Comparison of ENCODE assay signal across 9 mouse cellular contexts in the genomic region with DNA sequence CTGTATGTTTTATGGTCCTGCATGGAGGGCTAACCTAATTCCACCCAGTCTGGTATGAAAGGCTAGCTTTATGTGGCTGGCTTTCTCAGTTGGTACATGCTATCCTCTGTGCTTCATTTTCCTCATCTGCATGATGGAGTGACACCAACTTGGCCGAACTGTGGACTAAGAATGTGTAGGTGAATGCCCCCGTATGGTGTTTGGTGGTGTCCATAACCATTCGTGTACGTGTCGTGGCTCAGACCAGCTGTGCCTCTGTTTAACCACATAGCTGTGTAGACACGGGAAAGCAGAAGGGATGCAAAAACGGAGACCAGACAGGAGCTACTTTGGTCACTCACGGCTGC. TPM values are rescaled to one million over a fixed set of nuclear protein-coding genes. Genes with fewer than 3 reads are reported as not detected.
DNase-seq lines count a peak whose midpoint lies in the region; ATAC-seq and TF ChIP-seq lines count a peak whose summit lies in the region.
"Not testable (repeated sequence)": the region's sequence is repeated elsewhere in the genome, so short reads cannot be mapped to it uniquely, and the experiment has no call there.
"Had no signal": no experiment of that assay in that cellular context is flagged by ENCODE, and none has a peak within 500 bp of the region (broad histone marks: within the 10 kb centered on the region; RNA-seq: fewer than 3 reads in every experiment).

No protein-coding gene starts in this region.

- H3K9ac ChIP-seq in embryonic facial prominence, embryonic 13.5 days; kidney, embryonic 16.5 days (replicated peaks; ENCODE audit: low read length); midbrain, embryonic 11.5 days (ENCODE audit: low read length); neural tube, embryonic 15.5 days (replicated peaks): not testable (repeated sequence)
- peak overlapping the region; percentile 58; the same call in 1 of the 2 replicates for H3K9ac ChIP-seq in forebrain, postnatal 0 days
- peak overlapping the region; percentile 23; the same call in 1 of the 2 replicates for H3K9ac ChIP-seq in hindbrain, embryonic 12.5 days
- H3K9ac ChIP-seq in liver, embryonic 13.5 days, result peak overlapping the region; percentile 73; the same call in 1 of the 2 replicates

- H3K4me2 ChIP-seq in embryonic facial prominence, embryonic 13.5 days, result peak overlapping the region; percentile 65
- H3K4me2 ChIP-seq in forebrain, postnatal 0 days (ENCODE audit: low read depth), result peak overlapping the region; percentile 61
- peak overlapping the region; percentile 62 for H3K4me2 ChIP-seq in hindbrain, embryonic 12.5 days (replicated peaks)
- peak overlapping the region; percentile 61 for H3K4me2 ChIP-seq in kidney, embryonic 16.5 days (replicated peaks; ENCODE audit: low read depth, low read length)
- peak overlapping the region; percentile 87 for H3K4me2 ChIP-seq in liver, embryonic 13.5 days
- H3K4me2 ChIP-seq in midbrain, embryonic 11.5 days, result peak overlapping the region; percentile 51
- H3K4me2 ChIP-seq in neural tube, embryonic 15.5 days, result peak overlapping the region; percentile 67

- not testable (repeated sequence) for TF ChIP-seq CTCF in forebrain, postnatal 0 days (IDR thresholded peaks at IDR 0.05; ENCODE audit: low read depth)

- ATAC-seq in embryonic facial prominence, embryonic 13.5 days (ENCODE audit: insufficient number of reproducible peaks, insufficient read depth, low FRiP score, low TSS enrichment, low read depth); forebrain, postnatal 0 days; hindbrain, embryonic 12.5 days (ENCODE audit: low FRiP score); liver, embryonic 13.5 days (ENCODE audit: low read depth); midbrain, embryonic 11.5 days (ENCODE audit: low FRiP score): not testable (repeated sequence)
- peak; percentile 7; the same call in 1 of the 2 replicates for ATAC-seq in kidney, embryonic 16.5 days (ENCODE audit: low FRiP score, low TSS enrichment)
- peak; percentile 45; the same call in 1 of the 2 replicates for ATAC-seq in neural tube, embryonic 15.5 days (ENCODE audit: low FRiP score)

- not testable (repeated sequence) for H3K9me3 ChIP-seq in embryonic facial prominence, embryonic 13.5 days; forebrain, postnatal 0 days (ENCODE audit: low read length); hindbrain, embryonic 12.5 days (replicated peaks); kidney, embryonic 16.5 days (ENCODE audit: low read length); liver, embryonic 13.5 days (replicated peaks); midbrain, embryonic 11.5 days (ENCODE audit: control insufficient read depth, low read length); neural tube, embryonic 15.5 days (replicated peaks)

- no CpG with 5 or more reads among the region's 8 CpGs for WGBS in embryonic facial prominence, embryonic 13.5 days
- no CpG with 5 or more reads among the region's 8 CpGs for WGBS in forebrain, postnatal 0 days
- WGBS in hindbrain, embryonic 12.5 days, result no CpG with 5 or more reads among the region's 8 CpGs
- WGBS in kidney, embryonic 16.5 days, result no CpG with 5 or more reads among the region's 8 CpGs
- no CpG with 5 or more reads among the region's 8 CpGs for WGBS in liver, embryonic 13.5 days (ENCODE audit: insufficient replicate concordance)
- no CpG with 5 or more reads among the region's 8 CpGs for WGBS in midbrain, embryonic 11.5 days
- no CpG with 5 or more reads among the region's 8 CpGs for WGBS in neural tube, embryonic 15.5 days

- not testable (repeated sequence) for H3K27ac ChIP-seq in embryonic facial prominence, embryonic 13.5 days; forebrain, postnatal 0 days (ENCODE audit: low read depth, low read length); hindbrain, embryonic 12.5 days; kidney, embryonic 16.5 days (ENCODE audit: low read length); liver, embryonic 13.5 days; midbrain, embryonic 11.5 days (ENCODE audit: low read depth, low read length)
- H3K27ac ChIP-seq in neural tube, embryonic 15.5 days (replicated peaks), result peak overlapping the region; percentile 88; the same call in 1 of the 2 replicates

- H3K27me3 ChIP-seq in embryonic facial prominence, embryonic 13.5 days; forebrain, postnatal 0 days (ENCODE audit: insufficient read depth, low read length); hindbrain, embryonic 12.5 days; kidney, embryonic 16.5 days (ENCODE audit: insufficient read depth, low read length); liver, embryonic 13.5 days; midbrain, embryonic 11.5 days (ENCODE audit: control insufficient read depth, insufficient read depth, low read length); neural tube, embryonic 15.5 days (replicated peaks): not testable (repeated sequence)

- H3K4me1 ChIP-seq in embryonic facial prominence, embryonic 13.5 days; forebrain, postnatal 0 days (ENCODE audit: insufficient read depth); hindbrain, embryonic 12.5 days; kidney, embryonic 16.5 days (ENCODE audit: insufficient read depth, low read length); liver, embryonic 13.5 days (replicated peaks); midbrain, embryonic 11.5 days (ENCODE audit: control insufficient read depth, insufficient read depth, low read length); neural tube, embryonic 15.5 days: not testable (repeated sequence)

- not testable (repeated sequence) for H3K36me3 ChIP-seq in embryonic facial prominence, embryonic 13.5 days; forebrain, postnatal 0 days (ENCODE audit: insufficient read depth); hindbrain, embryonic 12.5 days; kidney, embryonic 16.5 days (ENCODE audit: insufficient read depth, low read length); liver, embryonic 13.5 days; midbrain, embryonic 11.5 days (ENCODE audit: control insufficient read depth, insufficient read depth, low read length); neural tube, embryonic 15.5 days

- not testable (repeated sequence) for DNase-seq in forebrain, postnatal 0 days; liver, embryonic 13.5 days; midbrain, embryonic 11.5 days (ENCODE audit: low spot score, missing footprints)

- H3K4me3 ChIP-seq in embryonic facial prominence, embryonic 13.5 days, result peak overlapping the region; percentile 55
- peak overlapping the region; percentile 49 for H3K4me3 ChIP-seq in forebrain, postnatal 0 days (ENCODE audit: low read depth, low read length)
- peak overlapping the region; percentile 52 for H3K4me3 ChIP-seq in hindbrain, embryonic 12.5 days
- peak overlapping the region; percentile 58 for H3K4me3 ChIP-seq in kidney, embryonic 16.5 days (ENCODE audit: low read length)
- H3K4me3 ChIP-seq in liver, embryonic 13.5 days (replicated peaks), result peak overlapping the region; percentile 69
- H3K4me3 ChIP-seq in midbrain, embryonic 11.5 days (ENCODE audit: low read depth, low read length), result peak overlapping the region; percentile 49
- peak overlapping the region; percentile 58 for H3K4me3 ChIP-seq in neural tube, embryonic 15.5 days (replicated peaks)

RNA-seq across cellular contexts. Expression of a gene that starts 0.9 kb away (rescaled TPM):
- 35.2 and 42.7 TPM in 2 replicates for polyA plus RNA-seq in embryonic facial prominence, embryonic 13.5 days (2015; fragmentation: Nextera tagmentation; extraction: Ambion mirVana)
- 34.3 and 41.5 TPM in 2 replicates for total RNA-seq in forebrain, postnatal 0 days (2014; rRNA removed)
- 50.0 and 60.2 TPM in 2 replicates for polyA plus RNA-seq in forebrain, postnatal 0 days (2015; fragmentation: Nextera tagmentation; extraction: Ambion mirVana)
- polyA plus RNA-seq in hindbrain, embryonic 12.5 days (2016; fragmentation: Nextera tagmentation; extraction: Ambion mirVana), result 45.4 and 45.7 TPM in 2 replicates
- 60.4 and 60.6 TPM in 2 replicates for polyA plus RNA-seq in kidney, embryonic 16.5 days (2015; fragmentation: Nextera tagmentation; extraction: Ambion mirVana)
- polyA plus RNA-seq in liver, embryonic 13.5 days (2015; fragmentation: Nextera tagmentation; extraction: Ambion mirVana), result 13.7 and 17.2 TPM in 2 replicates
- 45.7 and 48.2 TPM in 2 replicates for polyA plus RNA-seq in midbrain, embryonic 11.5 days (2014; fragmentation: Nextera tagmentation; extraction: Ambion mirVana)
- polyA plus RNA-seq in neural tube, embryonic 15.5 days (2015; fragmentation: Nextera tagmentation; extraction: Ambion mirVana), result 56.4 and 57.7 TPM in 2 replicates

RNA-seq across cellular contexts. Expression of a gene that starts 13.3 kb away (rescaled TPM):
- polyA plus RNA-seq in embryonic facial prominence, embryonic 13.5 days (2015; fragmentation: Nextera tagmentation; extraction: Ambion mirVana), result 49.7 and 50.8 TPM in 2 replicates
- 42.7 and 42.9 TPM in 2 replicates for total RNA-seq in forebrain, postnatal 0 days (2014; rRNA removed)
- polyA plus RNA-seq in forebrain, postnatal 0 days (2015; fragmentation: Nextera tagmentation; extraction: Ambion mirVana), result 35.5 and 46.2 TPM in 2 replicates
- 46.8 and 51.7 TPM in 2 replicates for polyA plus RNA-seq in hindbrain, embryonic 12.5 days (2016; fragmentation: Nextera tagmentation; extraction: Ambion mirVana)
- 58.2 and 59.7 TPM in 2 replicates for polyA plus RNA-seq in kidney, embryonic 16.5 days (2015; fragmentation: Nextera tagmentation; extraction: Ambion mirVana)
- 13.7 and 15.2 TPM in 2 replicates for polyA plus RNA-seq in liver, embryonic 13.5 days (2015; fragmentation: Nextera tagmentation; extraction: Ambion mirVana)
- polyA plus RNA-seq in midbrain, embryonic 11.5 days (2014; fragmentation: Nextera tagmentation; extraction: Ambion mirVana), result 56.2 and 60.5 TPM in 2 replicates
- 54.5 and 55.6 TPM in 2 replicates for polyA plus RNA-seq in neural tube, embryonic 15.5 days (2015; fragmentation: Nextera tagmentation; extraction: Ambion mirVana)

RNA-seq across cellular contexts. Expression of a gene that starts 22.8 kb away (rescaled TPM):
- 179 and 187 TPM in 2 replicates for polyA plus RNA-seq in embryonic facial prominence, embryonic 13.5 days (2015; fragmentation: Nextera tagmentation; extraction: Ambion mirVana)
- total RNA-seq in forebrain, postnatal 0 days (2014; rRNA removed), result 25.3 and 46.0 TPM in 2 replicates
- polyA plus RNA-seq in forebrain, postnatal 0 days (2015; fragmentation: Nextera tagmentation; extraction: Ambion mirVana), result 102 and 107 TPM in 2 replicates
- polyA plus RNA-seq in hindbrain, embryonic 12.5 days (2016; fragmentation: Nextera tagmentation; extraction: Ambion mirVana), result 115 and 126 TPM in 2 replicates
- polyA plus RNA-seq in kidney, embryonic 16.5 days (2015; fragmentation: Nextera tagmentation; extraction: Ambion mirVana), result 319 and 386 TPM in 2 replicates
- 101 and 107 TPM in 2 replicates for polyA plus RNA-seq in liver, embryonic 13.5 days (2015; fragmentation: Nextera tagmentation; extraction: Ambion mirVana)
- polyA plus RNA-seq in midbrain, embryonic 11.5 days (2014; fragmentation: Nextera tagmentation; extraction: Ambion mirVana), result 106 and 115 TPM in 2 replicates
- 87.4 and 127 TPM in 2 replicates for polyA plus RNA-seq in neural tube, embryonic 15.5 days (2015; fragmentation: Nextera tagmentation; extraction: Ambion mirVana)

RNA-seq across cellular contexts. Expression of a gene that starts 31.1 kb away (rescaled TPM):
- polyA plus RNA-seq in embryonic facial prominence, embryonic 13.5 days (2015; fragmentation: Nextera tagmentation; extraction: Ambion mirVana), result 0.61 TPM in 1 of 2 replicates, not detected in the other
- 0.19 and 2.7 TPM in 2 replicates for total RNA-seq in forebrain, postnatal 0 days (2014; rRNA removed)
- 0.13 and 0.44 TPM in 2 replicates for polyA plus RNA-seq in forebrain, postnatal 0 days (2015; fragmentation: Nextera tagmentation; extraction: Ambion mirVana)
- 0.48 and 0.84 TPM in 2 replicates for polyA plus RNA-seq in hindbrain, embryonic 12.5 days (2016; fragmentation: Nextera tagmentation; extraction: Ambion mirVana)
- polyA plus RNA-seq in kidney, embryonic 16.5 days (2015; fragmentation: Nextera tagmentation; extraction: Ambion mirVana), result 0.33 and 0.75 TPM in 2 replicates
- polyA plus RNA-seq in liver, embryonic 13.5 days (2015; fragmentation: Nextera tagmentation; extraction: Ambion mirVana), result 0.09 TPM in 1 of 2 replicates, not detected in the other
- 0.15 and 0.44 TPM in 2 replicates for polyA plus RNA-seq in midbrain, embryonic 11.5 days (2014; fragmentation: Nextera tagmentation; extraction: Ambion mirVana)
- 0.23 and 0.28 TPM in 2 replicates for polyA plus RNA-seq in neural tube, embryonic 15.5 days (2015; fragmentation: Nextera tagmentation; extraction: Ambion mirVana)
- total RNA-seq: gastrocnemius, postnatal 25 days; heart, postnatal 36 days had no signal
